Mouse (Mus musculus) heart, embryonic 13.5 days (tissue): ENCODE results near the gene Kdelr2. TPM values are rescaled to one million over a fixed set of nuclear protein-coding genes. Genes with fewer than 3 reads are reported as not detected.

ENCODE experiments used
- ATAC-seq: fragments of 200-750 bp; cut with Nextera tagmentation; 2 replicates; pipeline ENCODE4 v1.8.0; 2017; ENCODE audit warnings: moderate TSS enrichment; ENCODE audit not compliant: insufficient number of reproducible peaks, low FRiP score, low TSS enrichment; ENCODE audit errors: extremely low read depth
- H3K27ac ChIP-seq: fragments of 300-500 bp; sonication (generic); replicated peaks from 2 replicates; pipeline ENCODE4 v1.5.1; 2015; ENCODE audit warnings: moderate library complexity, mild to moderate bottlenecking, inconsistent platforms
- H3K27me3 ChIP-seq: fragments of 300-500 bp; sonication (generic); replicated peaks from 2 replicates; pipeline ENCODE4 v1.6.1; 2015; ENCODE audit warnings: mild to moderate bottlenecking, inconsistent platforms
- H3K36me3 ChIP-seq: fragments of 300-500 bp; sonication (generic); 2 replicates; pipeline ENCODE4 v1.6.1; 2015; ENCODE audit warnings: mild to moderate bottlenecking, inconsistent platforms
- H3K4me1 ChIP-seq: fragments of 300-500 bp; sonication (generic); 2 replicates; pipeline ENCODE4 v1.6.1; 2015; ENCODE audit warnings: inconsistent platforms
- H3K4me2 ChIP-seq: fragments of 300-500 bp; sonication (generic); 2 replicates; pipeline ENCODE4 v1.6.1; 2015; ENCODE audit warnings: inconsistent platforms, mild to moderate bottlenecking, moderate library complexity
- H3K4me3 ChIP-seq: fragments of 300-500 bp; sonication (generic); 2 replicates; pipeline ENCODE4 v1.5.1; 2015; ENCODE audit warnings: moderate library complexity, mild to moderate bottlenecking, inconsistent platforms
- H3K9ac ChIP-seq: fragments of 300-500 bp; sonication (generic); 2 replicates; pipeline ENCODE4 v1.6.1; 2015; ENCODE audit warnings: inconsistent platforms, mild to moderate bottlenecking, moderate library complexity
- H3K9me3 ChIP-seq: fragments of 300-500 bp; sonication (generic); 2 replicates; pipeline ENCODE4 v1.6.1; 2016; ENCODE audit warnings: inconsistent platforms
- WGBS: fragments of 180-500 bp; shearing (Covaris S2); methylation state at CpG from one replicate; pipeline ENCODE4 v1.1.7; 2015; ENCODE audit warnings: mixed read lengths; 5-methylcytosine and 5-hydroxymethylcytosine counted together
- polyA plus RNA-seq: library from polyadenylated mRNA; unstranded; fragments of >200 nt; fragmentation: Nextera tagmentation; extraction: Ambion mirVana; gene quantifications from 2 replicates; pipeline ENCODE4 v1.2.1, GENCODE M21; 2015

Gene Kdelr2
- polyA plus RNA-seq, 1 experiment from 2014 or later, result 258 TPM

DNA sequence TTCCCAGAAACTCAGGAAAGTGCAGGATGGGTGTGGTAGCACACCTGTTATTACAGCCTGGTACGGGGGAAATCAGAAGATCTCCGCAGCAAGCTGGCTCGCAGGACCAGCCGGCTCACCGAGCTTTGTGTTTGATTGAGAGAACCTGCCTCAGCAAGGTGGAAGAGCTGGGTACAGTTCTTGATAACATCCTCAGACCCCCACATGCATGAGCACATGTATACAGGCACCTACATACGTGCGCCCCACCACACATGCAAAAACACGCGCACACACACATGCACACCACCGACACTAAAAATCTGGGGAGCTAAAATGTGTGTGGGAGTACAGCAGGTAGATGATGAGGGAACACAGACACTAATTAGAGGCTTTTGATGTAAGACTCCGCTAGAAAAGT is 60.0 kb downstream of the Kdelr2 start:
- H3K27ac ChIP-seq, result peak overlapping the region; percentile 58
- peak overlapping the region; percentile 88 for H3K9ac ChIP-seq
- H3K36me3 ChIP-seq, result peaks cover 19% of the 10 kb centered on the region
- peaks cover 21% of the 10 kb centered on the region for H3K4me1 ChIP-seq
- peak overlapping the region; percentile 96 for H3K4me2 ChIP-seq
- peak overlapping the region; percentile 82 for H3K4me3 ChIP-seq
- 75% methylated on average over 11 of the region's 11 CpGs for WGBS
- no peak for ATAC-seq
- H3K9me3 ChIP-seq, result no peaks in the 10 kb centered on the region
- 0 out of 2 replicates have a peak, but pooled peaks cover 13% of the 10 kb centered on the region for H3K27me3 ChIP-seq

- H3K9ac ChIP-seq, result peak within 1 kb of the TSS; percentile 88
- peak within 1 kb of the TSS; percentile 82 for H3K4me3 ChIP-seq
- H3K27ac ChIP-seq, result peak within 1 kb of the TSS; percentile 58
- H3K27me3 ChIP-seq, result 0 out of 2 replicates have a peak, but pooled peaks cover 13% of the 10 kb centered on the region
- H3K36me3 ChIP-seq, result peaks cover 20% of the 10 kb centered on the region
- peaks cover 21% of the 10 kb centered on the region for H3K4me1 ChIP-seq
- peak within 1 kb of the TSS; percentile 96 for H3K4me2 ChIP-seq
- WGBS, result 3% methylated on average over 43 of the region's 43 CpGs
- H3K9me3 ChIP-seq, result no peaks in the 10 kb centered on the region
- ATAC-seq, result peak; percentile 82
Observed at GRCm38 (mm10) chr5:143464100-143464756, 60.6 kb downstream of the Kdelr2 start, which contains the start of gene Daglb. TSS of gene Daglb (plus strand) at chr5:143464584.

- ATAC-seq, result no peak
- H3K27me3 ChIP-seq, result 0 out of 2 replicates have a peak, but pooled peaks cover 13% of the 10 kb centered on the region
- peak overlapping the region; percentile 58; the same call in 1 of the 2 replicates for H3K27ac ChIP-seq
- H3K4me1 ChIP-seq, result peaks cover 21% of the 10 kb centered on the region
- H3K36me3 ChIP-seq, result peaks cover 25% of the 10 kb centered on the region
- WGBS, result 0% methylated on average over 20 of the region's 20 CpGs
- peak overlapping the region; percentile 82 for H3K4me3 ChIP-seq
- peak overlapping the region; percentile 88 for H3K9ac ChIP-seq
- peak overlapping the region; percentile 96 for H3K4me2 ChIP-seq
- H3K9me3 ChIP-seq, result no peaks in the 10 kb centered on the region
Observed at GRCm38 (mm10) chr5:143464757-143465118, 61.1 kb downstream of the Kdelr2 start.

- WGBS, result 30% methylated on average over 23 of the region's 23 CpGs
- H3K9me3 ChIP-seq, result no peaks in the 10 kb centered on the region
- H3K27ac ChIP-seq, result no peak overlapping the region; the same call in 1 of the 2 replicates
- 0 out of 2 replicates have a peak, but pooled peaks cover 13% of the 10 kb centered on the region for H3K27me3 ChIP-seq
- H3K36me3 ChIP-seq, result peaks cover 29% of the 10 kb centered on the region
- H3K4me2 ChIP-seq, result peak overlapping the region; percentile 96
- peaks cover 24% of the 10 kb centered on the region for H3K4me1 ChIP-seq
- peak overlapping the region; percentile 82 for H3K4me3 ChIP-seq
- H3K9ac ChIP-seq, result peak overlapping the region; percentile 88
- ATAC-seq, result no peak
Observed at GRCm38 (mm10) chr5:143465156-143466085, 61.8 kb downstream of the Kdelr2 start.

GRCm38 (mm10) chr5:143466891-143467669 is 63.4 kb downstream of the Kdelr2 start:
- Histone ChIP-seq H3K27ac (no peak overlapping the region), H3K36me3 (peaks cover 31% of the 10 kb centered on the region), H3K4me3 (no peak overlapping the region), H3K27me3 (0 out of 2 replicates have a peak, but pooled peaks cover 13% of the 10 kb centered on the region), H3K9ac (no peak overlapping the region), H3K4me2 (no peak overlapping the region), H3K9me3 (no peaks in the 10 kb centered on the region), H3K4me1 (peaks cover 31% of the 10 kb centered on the region)
- WGBS, result 84% methylated on average over 23 of the region's 23 CpGs
- no peak for ATAC-seq

GRCm38 (mm10) chr5:143467931-143468330 is 64.3 kb downstream of the Kdelr2 start:
- no peak for ATAC-seq
- no peak overlapping the region for H3K27ac ChIP-seq
- peaks cover 31% of the 10 kb centered on the region for H3K4me1 ChIP-seq
- peaks cover 37% of the 10 kb centered on the region for H3K36me3 ChIP-seq
- no peak overlapping the region for H3K9ac ChIP-seq
- no peak overlapping the region for H3K4me3 ChIP-seq
- no peak overlapping the region for H3K4me2 ChIP-seq
- H3K9me3 ChIP-seq, result no peaks in the 10 kb centered on the region
- H3K27me3 ChIP-seq, result 0 out of 2 replicates have a peak, but pooled peaks cover 6% of the 10 kb centered on the region
- 91% methylated on average over 6 of the region's 6 CpGs for WGBS

DNA sequence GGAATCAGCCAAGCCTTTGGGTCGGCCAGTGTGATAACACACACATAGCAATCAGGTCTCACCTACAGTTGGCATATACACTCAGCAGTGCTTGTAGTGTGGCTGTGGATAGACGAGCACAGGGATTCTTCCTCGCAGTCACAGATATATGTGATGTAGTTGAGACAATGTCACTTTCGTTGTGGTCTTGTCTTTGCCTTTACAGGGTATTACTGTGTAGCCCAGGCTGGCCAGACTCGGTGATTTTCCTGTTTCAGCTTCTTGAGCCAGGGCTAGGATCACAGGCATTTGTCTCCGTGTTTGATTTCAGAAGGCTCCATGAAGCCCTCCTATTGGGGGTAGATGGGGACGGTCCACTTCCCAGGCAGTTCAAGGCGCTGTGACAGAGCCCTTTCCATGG is 66.0 kb downstream of the Kdelr2 start:
- no peak for ATAC-seq
- Histone ChIP-seq H3K4me3 (no peak overlapping the region), H3K9me3 (no peaks in the 10 kb centered on the region), H3K27me3 (0 out of 2 replicates have a peak, but pooled peaks cover 6% of the 10 kb centered on the region), H3K4me2 (no peak overlapping the region), H3K27ac (peak overlapping the region; percentile 75; the same call in 1 of the 2 replicates), H3K36me3 (peaks cover 54% of the 10 kb centered on the region), H3K4me1 (peaks cover 26% of the 10 kb centered on the region), H3K9ac (no peak overlapping the region)
- 87% methylated on average over 8 of the region's 8 CpGs for WGBS

DNA sequence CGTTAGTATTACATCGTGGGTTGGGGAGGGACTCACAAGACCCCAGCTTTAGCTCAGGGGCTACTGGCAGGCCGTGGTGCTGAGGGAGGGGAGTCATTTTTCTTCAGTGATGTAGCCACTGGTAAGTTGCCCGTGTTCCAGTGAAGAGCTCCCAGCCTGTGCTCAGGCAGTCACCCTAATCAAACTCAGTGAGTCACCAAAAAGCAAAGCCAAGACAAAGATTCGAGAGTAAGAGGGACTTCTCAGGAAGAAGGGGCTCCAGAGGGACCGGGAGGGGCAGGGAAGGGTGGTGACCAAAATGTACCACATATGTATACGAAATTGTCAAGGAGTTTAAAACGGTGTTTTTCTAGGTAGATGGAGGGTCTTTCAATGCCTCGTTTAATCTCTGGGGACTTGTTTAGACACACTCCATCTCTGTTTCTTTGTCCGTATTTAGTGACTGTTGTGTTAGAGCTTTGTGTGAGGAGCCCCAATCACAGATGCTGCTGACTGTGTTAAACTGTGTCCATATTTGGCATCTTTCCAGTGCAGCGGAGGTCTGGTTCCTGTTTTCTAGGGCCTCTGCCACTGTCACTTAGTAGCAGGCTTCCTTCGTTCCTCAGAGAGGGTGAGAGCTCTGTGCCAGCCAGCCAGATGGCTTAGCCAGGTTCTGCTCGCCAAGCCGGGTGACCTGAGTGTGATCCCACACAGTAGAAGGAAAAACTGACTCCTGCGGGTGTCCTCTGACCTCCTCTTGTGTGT is 67.0 kb downstream of the Kdelr2 start:
- Histone ChIP-seq H3K4me3 (no peak overlapping the region), H3K4me1 (peaks cover 18% of the 10 kb centered on the region), H3K27ac (peak overlapping the region; percentile 75), H3K9me3 (no peaks in the 10 kb centered on the region), H3K27me3 (0 out of 2 replicates have a peak, but pooled peaks cover 2% of the 10 kb centered on the region), H3K9ac (no peak overlapping the region), H3K4me2 (peak overlapping the region; percentile 6), H3K36me3 (peaks cover 63% of the 10 kb centered on the region)
- 45% methylated on average over 15 of the region's 15 CpGs for WGBS
- ATAC-seq, result no peak

GRCm38 (mm10) chr5:143471165-143471546 is 67.5 kb downstream of the Kdelr2 start:
- no peaks in the 10 kb centered on the region for H3K9me3 ChIP-seq
- no peak for ATAC-seq
- H3K4me3 ChIP-seq, result no peak overlapping the region
- WGBS, result 87% methylated on average over 3 of the region's 3 CpGs
- H3K27ac ChIP-seq, result peak overlapping the region; percentile 75
- H3K36me3 ChIP-seq, result peaks cover 69% of the 10 kb centered on the region
- H3K9ac ChIP-seq, result no peak overlapping the region
- H3K4me2 ChIP-seq, result peak overlapping the region; percentile 6; the same call in 1 of the 2 replicates
- H3K4me1 ChIP-seq, result peaks cover 15% of the 10 kb centered on the region
- no peaks in the 10 kb centered on the region for H3K27me3 ChIP-seq
